Mouse (Mus musculus) olfactory bulb, adult 2 months (tissue): ENCODE measurements around the gene Adss.

ENCODE experiments used
- CTCF ChIP-seq: fragments of 200-500 bp; IDR thresholded peaks from 2 replicates; pipeline ENCODE4 v1.5.1; 2012; ENCODE audit warnings: low read depth, mild to moderate bottlenecking, low read length, moderate library complexity; ENCODE audit not compliant: insufficient read depth
- POLR2A ChIP-seq: fragments of 200-500 bp; IDR thresholded peaks from 2 replicates; pipeline ENCODE4 v1.6.1; 2012; ENCODE audit warnings: mild to moderate bottlenecking, low read depth, low read length, moderate library complexity; ENCODE audit not compliant: insufficient read depth

- TF ChIP-seq CTCF: no peak
- TF ChIP-seq POLR2A: no peak
Observed at GRCm38 (mm10) chr1:177744521-177745325, 51.6 kb downstream of the Adss start.
